Mouse (Mus musculus) hindbrain, embryonic 16.5 days (tissue): ENCODE data around the gene Snai1. TPM values are rescaled to one million over a fixed set of nuclear protein-coding genes. Genes with fewer than 3 reads are reported as not detected.

Experiments used
- ATAC-seq: fragments of 200-750 bp; cut with Nextera tagmentation; 2 replicates; pipeline ENCODE4 v1.8.0; 2017; ENCODE audit warnings: moderate TSS enrichment, moderate library complexity
- H3K27ac ChIP-seq: fragments of 300-500 bp; sonication (generic); 2 replicates; pipeline ENCODE4 v1.5.1; 2014; ENCODE audit warnings: low read depth, mild to moderate bottlenecking, control low read depth, low read length, moderate library complexity
- H3K27me3 ChIP-seq: fragments of 300-500 bp; sonication (generic); replicated peaks from 2 replicates; pipeline ENCODE4 v1.6.1; 2014; ENCODE audit warnings: low read length; ENCODE audit not compliant: control insufficient read depth, insufficient read depth
- H3K36me3 ChIP-seq: fragments of 300-500 bp; sonication (generic); 2 replicates; pipeline ENCODE4 v1.6.1; 2014; ENCODE audit warnings: mild to moderate bottlenecking, low read length, moderate library complexity, mixed read lengths; ENCODE audit not compliant: control insufficient read depth, insufficient read depth
- H3K4me1 ChIP-seq: fragments of 300-500 bp; sonication (generic); 2 replicates; pipeline ENCODE4 v1.6.1; 2014; ENCODE audit warnings: low read depth, low read length; ENCODE audit not compliant: control insufficient read depth, insufficient read depth
- H3K4me2 ChIP-seq: fragments of 300-500 bp; sonication (generic); 2 replicates; pipeline ENCODE4 v1.6.1; 2014; ENCODE audit warnings: mild to moderate bottlenecking, low read length, control low read depth, moderate library complexity
- H3K4me3 ChIP-seq: fragments of 300-500 bp; sonication (generic); 2 replicates; pipeline ENCODE4 v1.5.1; 2014; ENCODE audit warnings: mild to moderate bottlenecking, low read length, control low read depth, moderate library complexity
- H3K9ac ChIP-seq: fragments of 300-500 bp; sonication (generic); 2 replicates; pipeline ENCODE4 v1.6.1; 2014; ENCODE audit warnings: low read depth, mild to moderate bottlenecking, control low read depth, low read length, moderate library complexity
- H3K9me3 ChIP-seq: fragments of 300-500 bp; sonication (generic); 2 replicates; pipeline ENCODE4 v1.6.1; 2014; ENCODE audit warnings: mild to moderate bottlenecking, low read length, moderate library complexity; ENCODE audit not compliant: control insufficient read depth
- WGBS: fragments of 180-500 bp; shearing (Covaris S2); extraction: QIAGEN DNeasy Blood & Tissue Kit; methylation state at CpG from one replicate; pipeline ENCODE4 v1.1.7; 2014; 5-methylcytosine and 5-hydroxymethylcytosine counted together
- polyA plus RNA-seq: library from polyadenylated mRNA; unstranded; fragments of >200 nt; fragmentation: Nextera tagmentation; extraction: Ambion mirVana; gene quantifications from 2 replicates; pipeline ENCODE4 v1.2.1, GENCODE M21; 2015

Snai1 gene
- 4.5 and 8.4 TPM in 2 replicates for polyA plus RNA-seq

- peak; percentile 95 for ATAC-seq
- H3K27ac ChIP-seq: no peak within 1 kb of the TSS
- H3K4me1 ChIP-seq: peaks cover 12% of the 10 kb centered on the region
- no peaks in the 10 kb centered on the region for H3K9me3 ChIP-seq
- H3K9ac ChIP-seq: peak within 1 kb of the TSS; percentile 65
- peak within 1 kb of the TSS; percentile 97 for H3K4me2 ChIP-seq
- peak within 1 kb of the TSS; percentile 52 for H3K4me3 ChIP-seq
- H3K27me3 ChIP-seq: peaks cover 26% of the 10 kb centered on the region
- H3K36me3 ChIP-seq: no peaks in the 10 kb centered on the region
- 2% methylated on average over 53 of the region's 58 CpGs for WGBS
Observed at GRCm38 (mm10) chr2:167537476-167538297, at the start of gene Snai1. TSS of gene Snai1 (plus strand) at chr2:167538195.

- WGBS: 65% methylated on average over 4 of the region's 4 CpGs
- H3K27ac ChIP-seq: peak overlapping the region; percentile 98
- H3K4me2 ChIP-seq: peak overlapping the region; percentile 94
- H3K9me3 ChIP-seq: no peaks in the 10 kb centered on the region
- H3K4me1 ChIP-seq: peaks cover 28% of the 10 kb centered on the region
- ATAC-seq: peak; percentile 37
- H3K9ac ChIP-seq: peak overlapping the region; percentile 96
- peak overlapping the region; percentile 100 for H3K4me3 ChIP-seq
- H3K27me3 ChIP-seq: no peaks in the 10 kb centered on the region
- H3K36me3 ChIP-seq: no peaks in the 10 kb centered on the region
Observed at GRCm38 (mm10) chr2:167490813-167491525, 47.0 kb upstream of the Snai1 start.

DNA sequence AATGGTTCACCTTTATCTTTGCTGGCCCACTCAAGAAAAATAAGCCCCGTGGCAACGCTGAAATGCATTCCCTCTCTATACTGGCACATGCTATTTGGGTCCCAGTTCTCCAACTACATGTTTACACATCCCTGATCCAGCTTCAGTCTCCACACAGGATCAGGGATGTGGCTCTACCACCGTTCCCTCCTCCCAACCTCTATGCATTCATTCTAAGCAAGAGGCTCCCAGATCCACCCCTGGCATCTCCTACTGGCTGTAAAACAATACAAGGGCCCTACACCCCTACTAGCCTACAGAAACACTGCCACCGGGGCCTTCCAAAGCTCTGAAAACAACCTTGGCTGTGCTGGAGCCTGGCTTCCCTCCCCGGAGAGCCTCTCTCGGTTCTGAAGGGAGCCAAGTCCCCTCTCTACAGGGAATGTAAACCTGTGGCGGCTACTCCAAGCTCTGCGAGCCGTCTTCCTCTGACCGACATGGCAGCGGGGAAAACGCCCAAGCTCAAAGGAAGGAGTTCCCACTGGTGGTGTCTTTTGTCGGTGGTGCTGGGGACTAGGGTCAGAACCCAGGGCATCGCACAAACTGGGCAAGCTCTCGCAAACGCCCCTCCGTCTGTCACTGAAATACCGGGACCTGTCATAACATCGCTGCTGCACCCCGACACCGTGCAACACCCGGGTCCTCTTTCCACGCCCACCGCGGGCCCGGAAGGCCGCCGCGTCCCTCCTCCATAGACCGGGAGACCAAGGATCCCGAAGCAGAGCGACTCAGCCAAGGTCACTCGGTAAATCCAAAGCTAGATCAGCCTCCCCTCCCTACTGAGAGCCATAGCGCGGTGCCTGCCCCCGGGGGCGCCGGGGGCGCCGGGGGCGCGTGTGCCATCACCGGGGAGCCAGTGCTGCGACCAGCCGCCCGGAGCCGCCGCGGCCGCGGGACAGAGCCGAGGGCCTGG, 46.0 kb upstream of the Snai1 start, which contains the start of gene Rnf114:
Gene Rnf114, plus strand, starts transcription at position 889 of the 952 bp plus-strand sequence.
- H3K36me3 ChIP-seq: no peaks in the 10 kb centered on the region
- peaks cover 21% of the 10 kb centered on the region for H3K4me1 ChIP-seq
- H3K4me2 ChIP-seq: peak within 1 kb of the TSS; percentile 94
- 4% methylated on average over 42 of the region's 52 CpGs for WGBS
- H3K9ac ChIP-seq: peak within 1 kb of the TSS; percentile 96
- no peaks in the 10 kb centered on the region for H3K27me3 ChIP-seq
- peak within 1 kb of the TSS; percentile 98 for H3K27ac ChIP-seq
- H3K9me3 ChIP-seq: no peaks in the 10 kb centered on the region
- H3K4me3 ChIP-seq: peak within 1 kb of the TSS; percentile 100
- peak; percentile 37 for ATAC-seq

- Histone ChIP-seq H3K27ac (peak within 1 kb of the TSS; percentile 98), H3K9me3 (no peaks in the 10 kb centered on the region), H3K4me1 (peaks cover 21% of the 10 kb centered on the region), H3K27me3 (no peaks in the 10 kb centered on the region), H3K4me3 (peak within 1 kb of the TSS; percentile 100), H3K4me2 (peak within 1 kb of the TSS; percentile 94), H3K9ac (peak within 1 kb of the TSS; percentile 96), H3K36me3 (no peaks in the 10 kb centered on the region)
- WGBS: 2% methylated on average over 63 of the region's 63 CpGs
- peak; percentile 90 for ATAC-seq
Observed at GRCm38 (mm10) chr2:167492713-167493636, 45.0 kb upstream of the Snai1 start, which contains the start of gene Spata2. TSS of gene Spata2 (minus strand) at chr2:167492887.

- ATAC-seq: no peak
- no peak overlapping the region for H3K4me2 ChIP-seq
- peaks cover 11% of the 10 kb centered on the region for H3K4me1 ChIP-seq
- H3K36me3 ChIP-seq: no peaks in the 10 kb centered on the region
- H3K9me3 ChIP-seq: no peaks in the 10 kb centered on the region
- no peak overlapping the region for H3K9ac ChIP-seq
- WGBS: 83% methylated on average over 7 of the region's 7 CpGs
- no peak overlapping the region for H3K4me3 ChIP-seq
- H3K27ac ChIP-seq: no peak overlapping the region
- no peaks in the 10 kb centered on the region for H3K27me3 ChIP-seq
Observed at GRCm38 (mm10) chr2:167496437-167496836, 41.6 kb upstream of the Snai1 start.

GRCm38 (mm10) chr2:167497272-167497671, 40.7 kb upstream of the Snai1 start:
- Histone ChIP-seq H3K27me3 (no peaks in the 10 kb centered on the region), H3K27ac (no peak overlapping the region), H3K4me1 (peaks cover 5% of the 10 kb centered on the region), H3K9me3 (no peaks in the 10 kb centered on the region), H3K9ac (no peak overlapping the region), H3K4me2 (no peak overlapping the region), H3K4me3 (no peak overlapping the region), H3K36me3 (no peaks in the 10 kb centered on the region)
- no peak for ATAC-seq
- 79% methylated on average over 5 of the region's 5 CpGs for WGBS

DNA sequence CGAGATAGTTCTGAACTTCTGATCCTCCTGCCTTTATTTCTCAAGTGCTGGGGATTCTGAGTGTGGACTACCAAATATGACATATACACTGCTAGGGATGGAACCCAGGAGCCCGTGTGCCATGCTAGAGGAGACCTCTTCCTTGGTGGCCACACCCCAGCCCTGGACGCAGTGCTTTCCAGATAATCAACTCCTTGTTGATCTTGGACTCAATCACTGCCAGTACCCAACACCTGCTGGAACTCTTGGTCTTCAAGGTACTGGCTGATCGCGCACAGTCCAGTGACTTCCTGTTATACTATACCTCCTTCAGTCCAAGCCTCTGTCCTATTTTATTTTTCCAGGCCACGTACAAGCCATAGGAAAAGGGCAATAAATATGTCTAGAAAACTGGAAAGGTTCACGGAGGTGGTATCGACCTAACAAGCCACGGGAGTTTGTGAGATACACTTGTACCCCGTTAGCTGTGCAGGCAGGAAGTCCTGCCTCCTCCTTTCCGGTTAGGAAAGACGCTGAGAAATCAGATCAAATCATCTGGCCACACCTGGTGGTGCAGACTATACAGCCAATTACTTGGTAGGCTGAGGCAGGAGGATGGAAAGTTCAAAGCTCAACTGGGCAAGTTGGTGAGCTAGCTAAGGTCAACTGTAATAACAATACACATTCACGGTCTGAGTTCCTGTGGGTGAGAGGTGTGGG, 35.3 kb upstream of the Snai1 start:
- Histone ChIP-seq H3K4me1 (peaks cover 28% of the 10 kb centered on the region), H3K36me3 (peaks cover 5% of the 10 kb centered on the region; the same call in 1 of the 2 replicates), H3K4me3 (peak overlapping the region; percentile 96), H3K27ac (peak overlapping the region; percentile 49; the same call in 1 of the 2 replicates), H3K27me3 (no peaks in the 10 kb centered on the region), H3K4me2 (peak overlapping the region; percentile 79), H3K9ac (peak overlapping the region; percentile 96; the same call in 1 of the 2 replicates), H3K9me3 (no peaks in the 10 kb centered on the region)
- peak; percentile 60 for ATAC-seq
- 53% methylated on average over 13 of the region's 13 CpGs for WGBS
